Mouse (Mus musculus) ES-Bruce4 (cell line): ENCODE results near the gene Cebpa. TPM values are rescaled to one million over a fixed set of nuclear protein-coding genes. Genes with fewer than 3 reads are reported as not detected.

ENCODE experiments used
- H3K27ac ChIP-seq: 2 replicates; pipeline ENCODE4 v1.5.1; 2012; ENCODE audit warnings: low read length, inconsistent platforms; ENCODE audit not compliant: insufficient read depth
- H3K27me3 ChIP-seq: 2 replicates; pipeline ENCODE4 v1.6.1; 2012; ENCODE audit warnings: mild to moderate bottlenecking, low read length, inconsistent platforms; ENCODE audit not compliant: control insufficient read depth, poor library complexity, insufficient read depth, severe bottlenecking
- H3K36me3 ChIP-seq: 2 replicates; pipeline ENCODE4 v1.6.1; 2012; ENCODE audit warnings: inconsistent platforms, mild to moderate bottlenecking, low read length, moderate library complexity; ENCODE audit not compliant: control insufficient read depth, poor library complexity, insufficient read depth, severe bottlenecking
- H3K4me1 ChIP-seq: one replicate; pipeline ENCODE4 v1.8.1; 2011; ENCODE audit warnings: low read length; ENCODE audit not compliant: control insufficient read depth, insufficient read depth
- H3K4me3 ChIP-seq: 2 replicates; pipeline ENCODE4 v1.5.1; 2011; ENCODE audit warnings: low read depth, mild to moderate bottlenecking, low read length
- H3K9ac ChIP-seq: 2 replicates; pipeline ENCODE4 v1.6.1; 2012; ENCODE audit warnings: low read depth, mild to moderate bottlenecking, inconsistent platforms; ENCODE audit not compliant: poor library complexity, severe bottlenecking
- H3K9me3 ChIP-seq: replicated peaks from 2 replicates; pipeline ENCODE4 v1.6.1; 2012; ENCODE audit warnings: mild to moderate bottlenecking, low read length, inconsistent platforms; ENCODE audit not compliant: control insufficient read depth, poor library complexity, insufficient read depth, severe bottlenecking
- CTCF ChIP-seq: IDR thresholded peaks from one replicate; pipeline ENCODE4 v1.8.1; 2011; ENCODE audit warnings: low read depth, low read length
- EP300 ChIP-seq: IDR thresholded peaks from 2 replicates; pipeline ENCODE4 v1.6.1; 2011; ENCODE audit warnings: low read depth, low read length; ENCODE audit not compliant: insufficient read depth
- POLR2A ChIP-seq: IDR thresholded peaks from one replicate; pipeline ENCODE4 v1.8.1; 2011; ENCODE audit warnings: low read length; ENCODE audit not compliant: insufficient read depth
- polyA plus RNA-seq: library from polyadenylated mRNA; stranded (reverse); fragments of >200 nt; gene quantifications from 2 replicates; pipeline ENCODE4 v1.2.4, GENCODE M21; 2011; ENCODE audit warnings: low read depth; ENCODE audit not compliant: missing spikeins, insufficient read depth, insufficient read length

The Cebpa gene
- polyA plus RNA-seq, 1 experiment, result 1.7 TPM

GRCm38 (mm10) chr7:35137524-35137923 is 18.4 kb downstream of the Cebpa start:
- Histone ChIP-seq H3K27me3 (no peaks in the 10 kb centered on the region), H3K27ac (no peak overlapping the region), H3K9ac (no peak overlapping the region), H3K4me3 (no peak overlapping the region), H3K9me3 (no peaks in the 10 kb centered on the region), H3K4me1 (peaks cover 2% of the 10 kb centered on the region), H3K36me3 (no peaks in the 10 kb centered on the region)
- TF ChIP-seq POLR2A (no peak), CTCF (no peak), EP300 (no peak)

- Histone ChIP-seq H3K36me3 (no peaks in the 10 kb centered on the region), H3K9ac (no peak overlapping the region), H3K4me1 (peaks cover 2% of the 10 kb centered on the region), H3K27me3 (no peaks in the 10 kb centered on the region), H3K9me3 (no peaks in the 10 kb centered on the region), H3K27ac (no peak overlapping the region), H3K4me3 (no peak overlapping the region)
- TF ChIP-seq CTCF (no peak), EP300 (no peak), POLR2A (no peak)
Measured at GRCm38 (mm10) chr7:35138481-35138880, 19.4 kb downstream of the Cebpa start.

GRCm38 (mm10) chr7:35139880-35140279 is 20.8 kb downstream of the Cebpa start:
- peaks cover 2% of the 10 kb centered on the region for H3K4me1 ChIP-seq
- no peaks in the 10 kb centered on the region for H3K9me3 ChIP-seq
- no peak overlapping the region for H3K9ac ChIP-seq
- no peaks in the 10 kb centered on the region for H3K36me3 ChIP-seq
- no peak overlapping the region for H3K27ac ChIP-seq
- H3K27me3 ChIP-seq, result no peaks in the 10 kb centered on the region
- no peak for TF ChIP-seq CTCF
- no peak for TF ChIP-seq EP300
- TF ChIP-seq POLR2A, result no peak
- no peak overlapping the region for H3K4me3 ChIP-seq

- TF ChIP-seq EP300 (no peak), POLR2A (no peak), CTCF (no peak)
- H3K4me3 ChIP-seq, result no peak overlapping the region
- H3K9ac ChIP-seq, result no peak overlapping the region
- no peak overlapping the region for H3K27ac ChIP-seq
- no peaks in the 10 kb centered on the region for H3K36me3 ChIP-seq
- peaks cover 2% of the 10 kb centered on the region for H3K4me1 ChIP-seq
- no peaks in the 10 kb centered on the region for H3K27me3 ChIP-seq
- H3K9me3 ChIP-seq, result no peaks in the 10 kb centered on the region
Measured at GRCm38 (mm10) chr7:35141519-35141918, 22.4 kb downstream of the Cebpa start.

- H3K27ac ChIP-seq, result no peak overlapping the region
- no peak for TF ChIP-seq POLR2A
- no peak for TF ChIP-seq CTCF
- peak; percentile 62; the same call in 1 of the 2 replicates for TF ChIP-seq EP300
- no peak overlapping the region for H3K9ac ChIP-seq
- no peaks in the 10 kb centered on the region for H3K27me3 ChIP-seq
- no peaks in the 10 kb centered on the region for H3K36me3 ChIP-seq
- H3K9me3 ChIP-seq, result no peaks in the 10 kb centered on the region
- no peak overlapping the region for H3K4me3 ChIP-seq
- peaks cover 3% of the 10 kb centered on the region for H3K4me1 ChIP-seq
Measured at GRCm38 (mm10) chr7:35142522-35142921, 23.4 kb downstream of the Cebpa start.

- H3K36me3 ChIP-seq, result no peaks in the 10 kb centered on the region
- TF ChIP-seq POLR2A, result no peak
- no peak for TF ChIP-seq CTCF
- no peak for TF ChIP-seq EP300
- no peak overlapping the region for H3K9ac ChIP-seq
- H3K4me3 ChIP-seq, result no peak overlapping the region
- no peaks in the 10 kb centered on the region for H3K27me3 ChIP-seq
- H3K4me1 ChIP-seq, result peaks cover 3% of the 10 kb centered on the region
- H3K9me3 ChIP-seq, result no peaks in the 10 kb centered on the region
- H3K27ac ChIP-seq, result no peak overlapping the region
Measured at GRCm38 (mm10) chr7:35143864-35144618, 24.9 kb downstream of the Cebpa start.
